Mouse (Mus musculus): Measurements from ENCODE around the gene Gucd1. TPM values are rescaled to one million over a fixed set of nuclear protein-coding genes. Genes with fewer than 3 reads are reported as not detected.

Gucd1 gene
- total and polyA plus RNA-seq, 2 experiments, result 115 to 166 TPM

DNA sequence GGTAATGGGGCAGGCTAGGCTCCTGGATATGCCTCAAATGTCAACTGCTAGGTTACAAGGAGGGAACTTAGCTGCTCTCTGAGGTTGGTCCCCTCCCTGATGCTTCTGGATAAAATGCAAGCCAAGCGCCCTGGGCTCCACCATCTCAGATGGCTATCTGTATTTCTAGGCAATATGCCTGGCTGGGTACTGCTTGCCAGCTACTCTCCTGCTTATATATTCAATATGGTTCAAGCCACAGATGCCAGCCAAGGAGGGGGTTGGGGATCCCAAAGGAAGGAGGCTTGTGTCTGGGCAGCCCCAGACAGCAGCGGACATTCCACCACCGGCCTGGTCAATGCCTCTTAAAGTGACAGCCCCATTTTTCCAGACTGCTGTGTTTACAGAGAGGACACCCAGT, 40.7 kb upstream of the Gucd1 start:
- Histone ChIP-seq H3K4me3 (ENCODE audit: insufficient read depth, low read depth, low read length) (no peak overlapping the region), H3K4me1 (ENCODE audit: control insufficient read depth, insufficient read depth, low read length) (0 out of 2 replicates have a peak, but pooled peaks cover 2% of the 10 kb centered on the region), H3K79me2 (ENCODE audit: control insufficient read depth, insufficient read depth, low read length) (no peaks in the 10 kb centered on the region), H3K36me3 (ENCODE audit: control insufficient read depth, insufficient read depth, low read length) (no peaks in the 10 kb centered on the region), H3K27ac (replicated peaks; ENCODE audit: insufficient read depth, low read depth, low read length) (no peak overlapping the region), H3K27me3 (ENCODE audit: control insufficient read depth, insufficient read depth, low read length) (peaks cover 9% of the 10 kb centered on the region), H3K9ac (ENCODE audit: low read depth, low read length) (no peak overlapping the region)
- DNase-seq (ENCODE audit: extremely low read depth, low read depth, low spot score), result no peak
- TF ChIP-seq POLR2A (IDR thresholded peaks at IDR 0.05; ENCODE audit: extremely low read depth, insufficient read depth, low read length) (no peak), CTCF (IDR thresholded peaks at IDR 0.05; ENCODE audit: low read depth, low read length) (no peak)
- 36% methylated on average over 3 of the region's 3 CpGs for WGBS

DNA sequence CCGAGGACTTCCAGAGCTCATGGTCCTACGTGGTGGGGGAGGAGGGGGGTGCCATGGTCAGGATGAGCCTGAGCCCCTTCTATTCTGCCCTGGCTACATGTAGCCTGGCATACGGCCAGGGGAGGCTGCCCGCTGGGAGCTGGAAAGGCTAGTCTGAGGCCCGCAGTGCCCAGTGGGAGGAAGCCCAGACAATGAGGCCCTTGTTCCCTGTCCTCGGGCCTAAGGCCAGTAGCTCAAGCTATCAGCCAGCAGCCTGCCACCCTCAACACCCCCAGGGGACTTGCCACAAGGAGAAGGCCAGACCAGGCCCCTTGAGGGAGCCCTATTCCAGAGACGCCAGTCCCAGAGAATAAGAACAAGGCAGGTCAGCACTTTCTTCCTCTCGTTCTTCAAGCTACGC, 38.3 kb upstream of the Gucd1 start:
- no peaks in the 10 kb centered on the region for H3K79me2 ChIP-seq (ENCODE audit: control insufficient read depth, insufficient read depth, low read length)
- no peak for TF ChIP-seq POLR2A (IDR thresholded peaks at IDR 0.05; ENCODE audit: extremely low read depth, insufficient read depth, low read length)
- TF ChIP-seq CTCF (IDR thresholded peaks at IDR 0.05; ENCODE audit: low read depth, low read length), result no peak
- WGBS, result 80% methylated on average over 9 of the region's 9 CpGs
- peaks cover 9% of the 10 kb centered on the region; the same call in 1 of the 2 replicates for H3K27me3 ChIP-seq (ENCODE audit: control insufficient read depth, insufficient read depth, low read length)
- H3K4me1 ChIP-seq (ENCODE audit: control insufficient read depth, insufficient read depth, low read length), result 0 out of 2 replicates have a peak, but pooled peaks cover 2% of the 10 kb centered on the region
- no peak overlapping the region for H3K9ac ChIP-seq (ENCODE audit: low read depth, low read length)
- no peak overlapping the region for H3K4me3 ChIP-seq (ENCODE audit: insufficient read depth, low read depth, low read length)
- DNase-seq (ENCODE audit: extremely low read depth, low read depth, low spot score), result no peak
- H3K27ac ChIP-seq (replicated peaks; ENCODE audit: insufficient read depth, low read depth, low read length), result no peak overlapping the region
- no peaks in the 10 kb centered on the region for H3K36me3 ChIP-seq (ENCODE audit: control insufficient read depth, insufficient read depth, low read length)

DNA sequence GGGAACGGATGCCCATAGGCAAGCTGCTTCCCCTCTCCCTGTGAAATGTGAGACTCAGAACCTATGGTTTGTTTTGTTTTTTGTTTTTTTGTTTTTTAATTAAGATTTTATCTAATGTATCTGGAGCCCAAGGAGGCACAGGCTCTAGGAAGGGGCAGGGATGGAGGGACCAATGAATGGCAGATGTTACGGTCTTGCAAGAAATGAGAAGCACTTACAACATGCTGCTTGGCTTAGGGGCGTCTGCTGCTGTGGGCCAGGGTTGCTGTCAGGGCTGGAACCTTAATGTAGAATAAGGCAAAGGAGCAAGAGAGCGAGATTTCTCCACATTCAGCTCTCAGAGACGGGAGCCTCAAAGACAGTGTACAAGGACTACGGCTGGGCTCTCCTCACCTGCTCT, 37.8 kb upstream of the Gucd1 start:
- Histone ChIP-seq H3K27ac (replicated peaks; ENCODE audit: insufficient read depth, low read depth, low read length) (no peak overlapping the region), H3K4me1 (ENCODE audit: control insufficient read depth, insufficient read depth, low read length) (0 out of 2 replicates have a peak, but pooled peaks cover 2% of the 10 kb centered on the region), H3K79me2 (ENCODE audit: control insufficient read depth, insufficient read depth, low read length) (no peaks in the 10 kb centered on the region), H3K36me3 (ENCODE audit: control insufficient read depth, insufficient read depth, low read length) (no peaks in the 10 kb centered on the region), H3K4me3 (ENCODE audit: insufficient read depth, low read depth, low read length) (no peak overlapping the region), H3K9ac (ENCODE audit: low read depth, low read length) (no peak overlapping the region), H3K27me3 (ENCODE audit: control insufficient read depth, insufficient read depth, low read length) (peaks cover 9% of the 10 kb centered on the region; the same call in 1 of the 2 replicates)
- no peak for TF ChIP-seq CTCF (IDR thresholded peaks at IDR 0.05; ENCODE audit: low read depth, low read length)
- TF ChIP-seq POLR2A (IDR thresholded peaks at IDR 0.05; ENCODE audit: extremely low read depth, insufficient read depth, low read length), result no peak
- WGBS, result 90% methylated on average over 6 of the region's 6 CpGs
- no peak for DNase-seq (ENCODE audit: extremely low read depth, low read depth, low spot score)

DNA sequence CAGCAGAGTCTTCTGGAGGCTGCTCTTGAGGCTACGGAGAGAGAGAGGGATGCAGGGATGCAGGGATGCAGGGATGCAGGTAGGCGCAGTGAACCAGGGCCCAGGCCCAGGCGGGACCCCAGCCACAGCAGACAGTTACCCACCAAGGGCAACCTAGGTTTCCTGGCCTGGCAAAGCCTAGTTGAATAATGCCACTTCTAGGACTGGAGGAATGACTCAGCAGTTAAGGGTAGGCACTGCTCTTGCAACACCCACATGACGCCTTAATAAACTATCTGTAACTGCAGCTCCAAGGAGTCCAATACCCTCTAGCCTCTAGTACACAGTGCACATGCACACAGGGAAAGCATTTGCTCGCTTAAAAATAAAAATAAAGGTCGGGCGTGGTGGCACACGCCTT, 36.3 kb upstream of the Gucd1 start:
- no peak for DNase-seq (ENCODE audit: extremely low read depth, low read depth, low spot score)
- Histone ChIP-seq H3K27ac (replicated peaks; ENCODE audit: insufficient read depth, low read depth, low read length) (no peak overlapping the region), H3K9ac (ENCODE audit: low read depth, low read length) (no peak overlapping the region), H3K4me3 (ENCODE audit: insufficient read depth, low read depth, low read length) (no peak overlapping the region), H3K27me3 (ENCODE audit: control insufficient read depth, insufficient read depth, low read length) (peaks cover 1% of the 10 kb centered on the region; the same call in 1 of the 2 replicates), H3K4me1 (ENCODE audit: control insufficient read depth, insufficient read depth, low read length) (peaks cover 6% of the 10 kb centered on the region; the same call in 1 of the 2 replicates), H3K36me3 (ENCODE audit: control insufficient read depth, insufficient read depth, low read length) (no peaks in the 10 kb centered on the region), H3K79me2 (ENCODE audit: control insufficient read depth, insufficient read depth, low read length) (no peaks in the 10 kb centered on the region)
- TF ChIP-seq CTCF (IDR thresholded peaks at IDR 0.05; ENCODE audit: low read depth, low read length), result no peak
- 84% methylated on average over 8 of the region's 8 CpGs for WGBS

DNA sequence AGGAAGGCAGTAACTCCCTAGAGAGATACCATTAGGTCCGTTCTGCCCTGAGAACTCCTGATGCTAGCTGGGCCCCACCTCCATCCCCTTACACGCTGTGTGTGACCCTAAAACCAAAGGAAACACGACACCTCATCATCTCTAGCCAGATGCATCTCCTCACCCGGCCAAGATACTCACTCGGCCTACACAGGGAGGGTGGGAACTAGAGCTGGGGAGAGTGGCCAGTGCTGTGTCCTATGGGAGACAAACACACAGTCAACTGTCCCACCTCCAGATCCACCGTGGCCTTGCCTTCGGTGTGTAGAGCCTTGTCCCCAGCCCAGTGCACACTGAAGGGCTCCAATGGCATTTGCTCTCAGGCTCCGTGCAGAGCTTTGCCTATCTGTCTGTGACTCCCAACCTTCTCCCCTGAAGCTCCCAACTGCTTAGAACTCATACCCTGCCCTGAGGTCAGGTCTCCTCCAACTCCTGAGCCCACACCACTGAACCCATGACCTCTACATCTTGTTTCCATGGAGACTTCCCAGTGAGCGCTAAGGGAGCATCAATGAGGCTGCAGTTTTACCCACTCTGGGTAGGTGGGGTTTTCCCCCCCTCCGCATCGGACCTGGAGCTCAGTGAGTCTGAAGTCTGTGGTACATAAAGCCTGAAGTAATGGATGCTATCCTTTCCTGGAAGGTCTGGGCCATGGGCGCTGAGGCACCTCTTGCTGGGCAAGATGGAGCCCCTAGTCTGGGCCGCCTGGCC, 35.1 kb upstream of the Gucd1 start:
- no peak for DNase-seq (ENCODE audit: extremely low read depth, low read depth, low spot score)
- WGBS, result 89% methylated on average over 13 of the region's 13 CpGs
- H3K27me3 ChIP-seq (ENCODE audit: control insufficient read depth, insufficient read depth, low read length), result no peaks in the 10 kb centered on the region
- H3K27ac ChIP-seq (replicated peaks; ENCODE audit: insufficient read depth, low read depth, low read length), result no peak overlapping the region
- no peak overlapping the region for H3K9ac ChIP-seq (ENCODE audit: low read depth, low read length)
- H3K4me3 ChIP-seq (ENCODE audit: insufficient read depth, low read depth, low read length), result no peak overlapping the region
- H3K79me2 ChIP-seq (ENCODE audit: control insufficient read depth, insufficient read depth, low read length), result no peaks in the 10 kb centered on the region
- peaks cover 6% of the 10 kb centered on the region; the same call in 1 of the 2 replicates for H3K4me1 ChIP-seq (ENCODE audit: control insufficient read depth, insufficient read depth, low read length)
- TF ChIP-seq CTCF (IDR thresholded peaks at IDR 0.05; ENCODE audit: low read depth, low read length) (no peak), POLR2A (IDR thresholded peaks at IDR 0.05; ENCODE audit: extremely low read depth, insufficient read depth, low read length) (no peak)
- H3K36me3 ChIP-seq (ENCODE audit: control insufficient read depth, insufficient read depth, low read length), result no peaks in the 10 kb centered on the region

DNA sequence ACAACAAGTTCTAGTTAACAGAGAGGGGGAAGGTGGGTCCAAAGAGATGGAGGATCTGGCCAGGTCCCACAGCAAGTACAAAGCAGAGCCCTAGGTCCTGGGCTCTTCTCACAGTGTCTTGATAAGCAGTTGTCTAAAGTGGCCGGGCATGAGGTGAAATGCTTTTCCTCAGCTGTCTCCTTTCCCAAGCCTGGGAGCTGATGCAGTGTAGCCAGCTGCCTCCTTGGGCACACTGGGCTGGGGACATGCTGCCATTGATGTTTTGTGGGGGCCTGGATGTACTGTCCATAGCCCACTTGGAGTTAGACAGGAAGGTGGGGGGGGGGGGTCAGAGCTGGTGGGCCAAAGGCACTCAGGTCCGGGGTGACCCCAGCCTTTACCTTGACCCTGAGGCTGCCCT, 34.3 kb upstream of the Gucd1 start:
- no peaks in the 10 kb centered on the region for H3K27me3 ChIP-seq (ENCODE audit: control insufficient read depth, insufficient read depth, low read length)
- no peak overlapping the region for H3K27ac ChIP-seq (replicated peaks; ENCODE audit: insufficient read depth, low read depth, low read length)
- no peak for TF ChIP-seq POLR2A (IDR thresholded peaks at IDR 0.05; ENCODE audit: extremely low read depth, insufficient read depth, low read length)
- TF ChIP-seq CTCF (IDR thresholded peaks at IDR 0.05; ENCODE audit: low read depth, low read length), result no peak
- H3K9ac ChIP-seq (ENCODE audit: low read depth, low read length), result no peak overlapping the region
- peaks cover 6% of the 10 kb centered on the region; the same call in 1 of the 2 replicates for H3K4me1 ChIP-seq (ENCODE audit: control insufficient read depth, insufficient read depth, low read length)
- no peak overlapping the region for H3K4me3 ChIP-seq (ENCODE audit: insufficient read depth, low read depth, low read length)
- DNase-seq (ENCODE audit: extremely low read depth, low read depth, low spot score), result no peak
- H3K79me2 ChIP-seq (ENCODE audit: control insufficient read depth, insufficient read depth, low read length), result no peaks in the 10 kb centered on the region
- no peaks in the 10 kb centered on the region for H3K36me3 ChIP-seq (ENCODE audit: control insufficient read depth, insufficient read depth, low read length)
- WGBS, result 73% methylated on average over 2 of the region's 2 CpGs

Data from liver, adult 2 months (tissue).